Mouse (Mus musculus) urinary bladder, postnatal 36 days (tissue): ENCODE results near the gene Glis1.

Experiments
- DNase-seq, 2 experiments: peaks; one replicate each; pipeline ENCODE4 v3.0.0; 2022; ENCODE audit warnings: low spot score in 2 of 2, mixed read lengths in 1 of 2

The Glis1 gene

DNA sequence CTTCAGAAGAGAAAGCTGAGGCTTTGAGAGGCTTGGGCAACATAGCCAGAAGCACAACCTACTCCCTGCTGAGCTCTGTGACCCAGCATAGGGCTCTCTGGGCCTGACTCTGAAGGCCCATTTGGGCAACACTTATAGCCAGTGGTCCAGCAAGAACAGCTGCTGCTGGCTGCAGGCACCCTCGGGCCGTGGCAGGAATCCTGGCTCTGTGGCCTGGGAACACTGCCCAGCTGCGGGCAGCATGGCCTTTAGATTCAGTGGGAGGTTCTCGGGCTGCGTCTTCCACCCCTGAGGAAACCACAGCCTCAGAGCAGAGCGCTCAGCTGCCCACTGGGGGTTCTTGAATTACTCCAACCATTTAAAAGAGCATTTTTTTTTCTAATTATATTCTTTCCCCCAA is 189.5 kb downstream of the Glis1 start:
- no peak for DNase-seq

- no peak for DNase-seq
These were observed 190.6 kb downstream of the Glis1 start for GRCm38 (mm10) chr4:107624951-107625350.

DNA sequence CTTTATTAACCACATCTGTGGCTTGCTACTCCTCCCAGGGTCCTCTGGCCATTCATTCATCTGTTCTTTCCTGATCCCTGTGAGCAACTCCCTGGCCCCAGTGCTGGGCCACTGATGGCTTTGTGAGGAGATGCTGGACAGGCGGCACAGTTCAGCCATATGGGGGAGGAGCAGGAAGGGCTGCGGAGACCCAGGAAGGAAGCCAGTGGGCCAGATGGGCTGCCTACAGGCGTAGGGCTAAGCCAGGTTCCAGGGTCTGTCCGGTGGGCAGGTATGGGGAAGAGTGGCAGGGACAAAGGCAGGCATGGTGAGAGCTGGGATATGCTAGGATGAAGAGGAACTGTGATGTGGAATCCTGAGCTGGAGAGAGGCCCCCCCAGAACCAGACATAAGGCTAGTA is 193.8 kb downstream of the Glis1 start:
- DNase-seq = no peak

- no peak for DNase-seq
These were observed 194.6 kb downstream of the Glis1 start for GRCm38 (mm10) chr4:107628921-107629411.

GRCm38 (mm10) chr4:107634631-107635030 is 200.2 kb downstream of the Glis1 start:
- DNase-seq = no peak

GRCm38 (mm10) chr4:107636099-107636498 is 201.7 kb downstream of the Glis1 start:
- no peak for DNase-seq

GRCm38 (mm10) chr4:107637670-107638069 is 203.3 kb downstream of the Glis1 start:
- DNase-seq = peak; percentile 14 to 25

- no peak for DNase-seq
These were observed 203.9 kb downstream of the Glis1 start for GRCm38 (mm10) chr4:107638303-107638702.

DNA sequence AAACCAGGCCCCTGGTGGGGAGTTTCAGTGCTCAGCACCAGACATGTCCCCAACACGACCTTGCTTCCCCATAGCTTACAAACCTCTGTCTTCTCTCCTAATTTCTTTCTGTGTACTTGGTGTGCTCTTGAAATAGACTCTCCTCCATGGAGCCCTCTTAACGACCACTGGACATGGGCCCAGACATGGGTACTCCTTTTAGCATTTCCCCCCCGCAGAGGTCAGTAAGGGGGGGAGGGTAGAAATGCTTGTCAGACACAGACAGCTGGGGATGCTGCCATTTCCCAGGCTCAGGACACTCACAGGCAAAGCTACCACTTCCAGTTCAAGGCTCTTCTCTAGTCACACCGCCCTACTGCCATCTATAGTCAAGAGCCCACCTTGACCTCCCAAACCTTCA is 207.2 kb downstream of the Glis1 start:
- no peak for DNase-seq

DNA sequence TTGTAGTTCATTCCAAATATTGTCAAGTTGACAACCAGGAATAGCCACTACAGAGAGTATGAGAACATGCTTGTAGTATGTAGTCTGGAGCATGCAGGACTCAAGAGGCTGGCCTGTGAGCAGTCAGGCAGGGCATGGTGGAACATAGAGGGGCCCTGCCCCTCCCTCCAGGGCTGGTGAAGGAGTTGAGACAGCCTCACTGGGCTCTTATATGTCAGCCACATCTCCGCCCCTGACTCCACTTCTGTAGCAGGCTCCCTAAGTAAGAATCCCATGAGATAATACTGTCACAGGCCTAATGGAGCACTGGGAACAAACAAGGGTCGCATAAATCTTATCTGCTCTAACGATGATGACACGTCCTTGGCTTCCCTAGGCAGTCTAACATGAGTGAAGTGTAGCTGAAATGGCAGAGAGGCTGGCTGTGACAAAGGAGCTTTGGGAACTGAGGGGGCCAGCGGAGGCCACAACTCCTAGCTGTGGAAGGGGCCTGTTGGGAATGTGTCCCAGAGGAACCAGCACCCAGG is 214.6 kb downstream of the Glis1 start:
- DNase-seq = no peak

DNA sequence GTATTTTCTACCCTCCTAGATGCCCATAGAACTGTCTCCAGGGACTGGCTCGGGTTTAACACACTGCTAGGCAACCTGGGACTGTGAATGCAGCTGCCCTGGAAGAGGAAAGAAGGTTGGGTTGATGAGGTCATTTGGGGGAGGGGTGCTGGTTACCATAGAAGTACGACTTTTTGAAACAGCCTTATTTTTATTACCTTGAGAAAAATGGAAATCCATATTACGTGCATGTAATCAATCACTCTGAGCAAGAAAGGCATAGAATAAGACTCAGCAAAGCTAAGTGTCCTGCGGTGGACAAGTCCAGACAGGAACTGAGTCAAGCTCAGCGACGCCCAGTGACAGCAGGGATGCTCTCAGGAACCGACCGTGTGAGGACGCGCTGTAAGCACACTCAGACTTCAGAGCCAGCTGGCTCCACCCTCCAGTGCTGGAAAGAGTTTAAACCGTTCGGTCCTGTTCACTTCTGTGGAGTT is 216.7 kb downstream of the Glis1 start:
- no peak for DNase-seq

- DNase-seq = peak; percentile 55 to 71
These were observed 218.3 kb downstream of the Glis1 start for GRCm38 (mm10) chr4:107652598-107653279.

GRCm38 (mm10) chr4:107653280-107653643 is 218.9 kb downstream of the Glis1 start:
- no peak for DNase-seq

GRCm38 (mm10) chr4:107660649-107661048 is 226.3 kb downstream of the Glis1 start:
- no peak for DNase-seq

GRCm38 (mm10) chr4:107668514-107668913 is 234.1 kb downstream of the Glis1 start:
- no peak for DNase-seq

DNA sequence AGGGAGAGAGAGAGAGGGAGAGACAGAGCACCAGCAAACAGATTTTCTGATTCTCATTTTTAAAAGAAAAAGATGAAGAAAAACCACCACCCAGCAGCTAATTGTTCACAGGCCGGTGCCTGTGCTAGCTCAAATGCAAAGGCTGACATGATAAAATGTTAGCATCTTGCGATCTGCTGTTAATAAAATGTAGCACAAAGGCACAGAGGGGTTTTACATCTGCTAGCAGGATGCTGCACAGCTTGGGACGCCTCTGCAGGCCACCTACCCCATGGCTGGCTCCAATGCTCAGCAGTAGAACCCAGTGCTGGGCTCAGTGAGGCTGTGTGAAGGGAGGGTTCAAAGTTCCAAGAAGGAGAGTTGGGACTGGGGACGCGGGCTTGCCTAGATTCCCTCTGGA is 236.3 kb downstream of the Glis1 start:
- no peak for DNase-seq

DNA sequence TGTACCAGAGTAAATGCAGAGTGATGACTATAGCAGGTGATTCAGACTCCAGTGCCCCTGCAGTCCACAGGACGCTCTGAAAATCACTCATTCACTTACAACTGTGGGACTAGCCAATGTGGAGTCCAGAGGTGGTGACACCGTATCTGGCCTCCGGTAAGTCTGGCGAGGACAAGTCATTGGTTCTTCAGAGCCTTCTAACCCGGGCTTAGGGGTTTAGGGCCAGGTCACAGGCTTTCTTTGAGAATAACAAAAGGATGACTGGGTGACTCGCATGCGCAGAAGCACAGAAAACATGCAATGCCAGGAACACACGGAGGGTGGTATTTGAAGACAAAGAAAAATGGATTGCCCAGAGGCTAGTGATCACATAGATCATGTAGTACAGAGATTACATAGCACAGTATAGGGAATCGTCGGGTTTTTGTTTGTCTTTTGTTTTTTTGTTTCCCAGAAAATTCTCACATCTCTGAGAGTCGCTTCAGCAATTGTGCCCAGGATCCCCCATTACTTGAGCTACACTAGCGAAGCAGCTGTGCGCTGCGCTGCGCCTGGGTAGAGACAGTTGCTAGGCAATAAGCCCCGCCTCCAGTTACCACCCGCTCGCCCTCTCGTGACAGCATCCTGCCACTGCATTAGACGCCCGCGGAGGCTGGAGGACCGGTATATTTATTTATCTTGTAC is 239.4 kb downstream of the Glis1 start:
- peak; percentile 59 to 65 for DNase-seq

GRCm38 (mm10) chr4:107674322-107674644 is 239.9 kb downstream of the Glis1 start:
- no peak for DNase-seq

DNA sequence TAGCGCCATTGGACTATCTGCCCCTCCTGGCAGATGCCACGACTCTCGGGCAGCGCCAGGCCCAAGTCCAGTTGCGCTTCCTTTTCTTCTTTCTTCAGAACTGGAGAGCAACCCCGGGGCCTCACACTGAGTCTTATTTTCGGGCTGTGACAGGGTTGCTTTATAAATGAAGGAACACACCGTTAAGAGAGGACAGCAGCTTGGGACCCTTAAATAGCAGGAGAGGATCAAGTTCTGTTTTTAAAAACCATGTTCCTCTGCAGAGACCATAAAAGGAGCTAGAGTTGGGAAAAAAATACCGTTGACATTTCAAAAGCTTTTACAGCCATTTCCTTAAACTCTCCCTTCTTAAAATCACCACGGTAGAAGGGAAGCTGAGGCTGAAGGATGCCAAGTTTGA is 241.3 kb downstream of the Glis1 start:
- DNase-seq = no peak

GRCm38 (mm10) chr4:107680311-107681098 is 246.1 kb downstream of the Glis1 start:
- no peak for DNase-seq

DNA sequence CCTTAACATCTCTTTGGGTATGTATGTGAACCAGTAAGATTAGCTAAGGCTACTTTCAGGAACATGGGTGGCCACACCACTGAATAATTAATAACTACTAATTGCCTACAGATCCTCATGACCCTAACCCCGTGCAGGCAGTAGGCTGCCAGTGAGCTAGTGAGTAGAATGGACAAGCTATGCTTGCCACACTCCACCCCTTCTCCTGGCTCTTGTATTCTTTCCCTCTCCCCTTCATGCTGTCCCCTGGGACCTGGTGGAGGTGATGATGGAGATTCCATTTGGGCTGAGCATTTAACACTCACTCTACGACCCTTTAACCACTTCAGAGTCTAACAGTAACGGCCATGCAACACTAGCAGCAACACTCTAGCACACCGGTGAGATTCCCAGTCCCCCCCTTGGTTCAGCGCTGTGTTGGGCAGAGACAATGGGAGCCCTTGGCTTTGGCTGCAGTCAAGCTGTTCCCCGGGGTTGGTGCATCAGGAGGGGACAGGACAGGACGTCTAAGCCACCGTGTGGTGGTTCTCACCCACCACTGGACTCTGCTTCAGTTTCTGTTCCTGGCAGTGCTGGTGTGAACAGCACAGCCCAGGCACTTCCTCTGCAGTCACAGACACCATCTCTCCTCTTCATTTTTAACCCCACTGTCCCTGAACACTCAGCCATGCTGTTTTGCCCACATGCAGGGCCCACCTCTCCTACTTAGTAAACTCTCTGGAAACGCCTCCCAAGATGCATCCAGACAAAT is 246.9 kb downstream of the Glis1 start:
- DNase-seq = no peak
